Mouse (Mus musculus) lung, adult 2 months (tissue): ENCODE measurements at regions not wholly inside any gene's neighbourhood (a gene's known extent, or its start where the extent isn't known, plus 50 kb on each side); places are given as distances from the start of the nearest gene placed in this dataset.

Experiments used
- DNase-seq: peaks from one replicate; pipeline ENCODE4 v3.0.0; 2022
- H3K4me1 ChIP-seq: fragments of 200-500 bp; 2 replicates; pipeline ENCODE4 v1.6.1; 2011; ENCODE audit warnings: low read length; ENCODE audit not compliant: control insufficient read depth, insufficient read depth
- H3K4me3 ChIP-seq: fragments of 200-500 bp; replicated peaks from 2 replicates; pipeline ENCODE3; 2011; ENCODE audit warnings: low read depth, mild to moderate bottlenecking, control low read depth, low read length; ENCODE audit errors: extremely low read depth
- CTCF ChIP-seq: fragments of 200-500 bp; IDR thresholded peaks from 2 replicates; pipeline ENCODE4 v1.5.1; 2011; ENCODE audit warnings: mild to moderate bottlenecking, low read length, control low read depth; ENCODE audit not compliant: insufficient read depth
- POLR2A ChIP-seq: fragments of 200-500 bp; IDR thresholded peaks from 2 replicates; pipeline ENCODE4 v1.6.1; 2011; ENCODE audit warnings: low read depth, mild to moderate bottlenecking, control low read depth, low read length, borderline replicate concordance; ENCODE audit errors: extremely low read depth
- WGBS: fragments of 180-500 bp; shearing (Covaris S2); methylation state at CpG from one replicate; pipeline ENCODE4 v1.1.7; 2018; 5-methylcytosine and 5-hydroxymethylcytosine counted together

- no peak for DNase-seq
- Histone ChIP-seq H3K4me1 (peaks cover 4% of the 10 kb centered on the region; the same call in 1 of the 2 replicates), H3K4me3 (no peak overlapping the region)
- 27% methylated on average over 18 of the region's 18 CpGs for WGBS
- TF ChIP-seq CTCF = no peak
- no peak for TF ChIP-seq POLR2A
These were observed 139.1 kb upstream of the Serp2 start for GRCm38 (mm10) chr14:76695691-76696355.

DNA sequence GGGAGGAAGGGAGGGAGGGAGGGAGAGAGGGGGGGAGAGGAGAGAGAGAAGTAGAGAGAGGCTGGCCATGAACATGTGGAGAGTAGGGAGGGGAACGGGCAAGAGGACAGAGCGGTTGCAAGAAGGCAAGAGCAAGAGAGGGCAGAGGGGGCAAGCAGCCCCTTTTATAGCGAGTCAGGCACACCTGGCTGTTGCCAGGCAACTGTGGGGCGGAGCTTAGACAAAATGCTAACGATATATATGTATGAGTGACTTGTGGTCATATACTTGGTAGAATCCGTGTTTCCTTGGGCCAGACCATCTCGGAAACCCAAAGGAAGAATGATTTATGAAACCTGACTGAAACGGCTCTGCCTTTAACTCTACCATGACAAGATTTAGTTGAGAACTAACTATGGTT is 138.2 kb upstream of the Serp2 start:
- Histone ChIP-seq H3K4me1 (peaks cover 4% of the 10 kb centered on the region; the same call in 1 of the 2 replicates), H3K4me3 (no peak overlapping the region)
- TF ChIP-seq CTCF = no peak
- TF ChIP-seq POLR2A = no peak
- DNase-seq = no peak
- 74% methylated on average over 8 of the region's 8 CpGs for WGBS

DNA sequence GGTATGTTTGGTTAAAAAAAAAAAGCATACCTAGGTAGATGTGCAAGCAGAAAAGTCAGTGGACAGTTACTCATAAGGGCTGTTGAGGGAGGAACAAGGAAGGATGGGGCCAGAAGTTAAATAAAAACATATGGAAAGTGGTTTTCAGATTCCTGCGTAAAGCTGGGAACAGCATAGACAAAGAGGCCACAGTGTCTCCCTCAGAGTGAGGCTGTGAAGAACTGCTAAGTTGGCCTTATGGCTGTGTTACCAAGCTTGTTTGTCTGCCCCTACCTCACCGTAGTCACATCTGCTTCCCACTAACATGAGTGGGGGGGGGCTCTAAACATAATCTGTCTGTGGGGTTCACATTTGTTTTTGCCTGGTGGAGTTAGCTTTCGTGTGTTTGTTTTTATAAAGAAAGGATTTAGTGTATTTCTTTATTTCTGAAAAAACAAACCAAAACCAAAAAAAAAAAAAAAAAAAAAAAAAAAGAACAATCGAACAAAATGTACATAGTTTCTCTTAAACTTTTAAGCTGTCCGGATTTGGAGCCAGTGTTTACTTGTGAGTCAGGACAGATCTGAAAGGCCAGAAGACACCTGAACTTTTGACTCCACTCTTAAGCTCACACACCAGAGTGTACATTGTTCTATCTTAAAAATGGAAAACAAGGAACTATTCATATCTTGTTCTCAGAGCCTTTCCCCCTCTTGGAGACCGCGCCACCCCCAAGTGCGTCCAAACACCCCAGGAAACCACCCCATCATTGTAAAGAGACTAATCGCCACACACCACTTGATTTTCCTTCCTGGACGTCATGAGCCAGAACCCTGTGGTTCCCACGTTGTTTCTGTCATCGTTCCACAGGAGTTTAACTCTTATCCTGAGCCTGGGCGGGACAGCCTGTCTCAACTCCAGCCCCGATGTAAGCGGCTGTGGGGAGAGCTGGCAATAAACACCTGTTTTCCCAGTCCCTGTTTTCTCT is 136.9 kb upstream of the Serp2 start:
- 29% methylated on average over 15 of the region's 15 CpGs for WGBS
- no peak for DNase-seq
- H3K4me3 ChIP-seq = no peak overlapping the region
- TF ChIP-seq CTCF (no peak), POLR2A (no peak)
- H3K4me1 ChIP-seq = 0 out of 2 replicates have a peak, but pooled peaks cover 4% of the 10 kb centered on the region

- Histone ChIP-seq H3K4me1 (no peaks in the 10 kb centered on the region; the same call in 1 of the 2 replicates), H3K4me3 (no peak overlapping the region)
- no peak for TF ChIP-seq POLR2A
- TF ChIP-seq CTCF = no peak
- WGBS = 24% methylated on average over 10 of the region's 10 CpGs
- DNase-seq = no peak
These were observed 131.3 kb upstream of the Serp2 start for GRCm38 (mm10) chr14:76687971-76688407.

DNA sequence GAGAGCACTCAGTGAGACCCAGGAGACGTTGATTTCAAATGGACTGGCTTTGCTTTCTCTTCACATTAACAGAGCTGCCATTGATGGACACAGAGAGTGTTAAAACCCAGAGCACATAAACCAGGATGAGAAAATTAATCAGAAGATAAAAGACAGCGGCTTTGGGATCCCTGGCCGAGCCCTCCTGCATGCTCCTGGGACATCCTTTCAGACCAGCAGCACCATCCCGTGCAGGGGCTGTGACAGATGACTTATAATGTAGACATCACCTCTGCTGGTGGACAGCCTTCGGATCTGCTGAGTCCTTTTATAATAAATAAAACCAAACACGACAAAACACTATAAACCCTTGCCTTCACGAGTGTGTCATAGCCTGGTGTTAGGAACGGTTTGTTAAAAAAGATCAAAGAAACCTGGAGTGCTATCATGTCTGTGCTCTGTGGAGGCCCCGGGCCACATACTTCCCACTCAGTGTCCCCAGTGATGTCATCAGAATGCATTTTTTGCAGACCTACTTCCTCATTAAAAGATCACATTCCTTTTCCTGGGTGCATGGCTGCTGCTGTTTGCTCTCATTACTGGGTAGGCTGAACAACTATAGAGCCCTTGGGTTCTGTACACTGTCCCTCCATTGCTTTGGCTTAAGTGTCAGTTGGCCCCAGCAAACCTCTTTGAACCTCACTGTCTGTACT is 130.2 kb upstream of the Serp2 start:
- Histone ChIP-seq H3K4me3 (no peak overlapping the region), H3K4me1 (no peaks in the 10 kb centered on the region; the same call in 1 of the 2 replicates)
- WGBS = 61% methylated on average over 9 of the region's 9 CpGs
- DNase-seq = no peak
- no peak for TF ChIP-seq CTCF
- no peak for TF ChIP-seq POLR2A

GRCm38 (mm10) chr14:76685830-76686761 is 129.4 kb upstream of the Serp2 start:
- no peak for TF ChIP-seq POLR2A
- no peak for TF ChIP-seq CTCF
- 65% methylated on average over 17 of the region's 17 CpGs for WGBS
- no peak for DNase-seq
- Histone ChIP-seq H3K4me1 (peaks cover 4% of the 10 kb centered on the region), H3K4me3 (no peak overlapping the region)

DNA sequence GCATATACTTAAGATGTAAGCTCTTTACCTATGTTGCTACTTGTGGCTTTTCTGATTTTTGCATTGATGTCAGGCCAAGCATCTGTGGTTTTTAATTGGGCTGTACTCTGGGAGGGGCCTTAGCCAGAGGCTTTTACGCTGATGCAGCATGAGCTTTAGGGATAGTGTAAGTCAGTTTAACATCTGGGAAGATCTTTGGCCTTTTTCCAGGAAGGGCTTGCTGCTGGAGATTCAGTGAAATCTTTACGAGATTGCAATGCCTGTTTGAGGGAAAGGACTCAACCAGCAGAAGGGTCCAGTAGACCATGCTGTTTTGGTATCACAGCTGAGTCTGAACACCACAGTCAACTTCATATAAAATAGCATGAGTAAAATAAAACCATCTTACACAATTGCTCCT is 127.6 kb upstream of the Serp2 start:
- no peak for DNase-seq
- Histone ChIP-seq H3K4me3 (no peak overlapping the region), H3K4me1 (peaks cover 4% of the 10 kb centered on the region)
- 69% methylated on average over 2 of the region's 2 CpGs for WGBS
- TF ChIP-seq CTCF (no peak), POLR2A (no peak)

DNA sequence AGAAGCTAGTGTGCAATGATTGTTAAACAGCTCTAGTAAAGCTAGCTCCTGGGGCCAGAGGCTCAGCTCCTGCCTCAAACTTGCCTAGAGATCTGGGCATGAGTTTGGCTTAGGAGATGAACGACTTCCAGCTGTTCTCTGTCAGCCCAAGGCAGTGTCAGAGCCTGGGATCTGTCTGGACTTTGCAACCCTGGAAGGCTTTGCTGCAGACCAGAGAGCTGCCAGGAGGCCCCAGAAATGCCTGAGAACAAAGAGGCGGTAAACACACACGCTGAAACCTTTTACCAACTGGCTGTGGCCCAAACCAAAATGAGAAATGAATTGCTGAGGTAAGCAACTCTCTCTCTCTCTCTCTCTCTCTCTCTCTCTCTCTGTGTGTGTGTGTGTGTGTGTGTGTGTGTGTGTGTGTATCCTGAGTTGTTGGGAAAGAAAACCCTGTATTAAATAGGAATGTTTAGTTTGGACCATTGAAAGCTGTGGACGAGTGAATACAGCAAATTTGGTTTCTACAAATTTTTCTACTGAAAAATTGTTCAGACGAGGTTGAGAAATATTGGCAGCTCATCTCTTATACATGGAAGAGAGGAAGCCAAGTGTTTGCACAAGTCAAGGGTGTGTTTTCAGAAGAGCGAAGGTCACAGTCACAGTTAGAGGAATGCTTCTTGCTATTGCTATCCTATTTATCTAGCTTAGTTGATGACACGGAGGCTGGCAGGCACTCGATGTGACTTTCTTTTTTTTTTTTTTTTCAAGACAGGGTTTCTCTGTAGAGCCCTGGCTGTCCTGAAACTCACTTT is 125.1 kb upstream of the Serp2 start:
- no peak for TF ChIP-seq CTCF
- TF ChIP-seq POLR2A = no peak
- 11% methylated on average over 8 of the region's 8 CpGs for WGBS
- no peak overlapping the region for H3K4me3 ChIP-seq
- DNase-seq = peak; percentile 40
- H3K4me1 ChIP-seq = peaks cover 4% of the 10 kb centered on the region
